Mouse (Mus musculus): ENCODE results near the gene Zfp839.
"Not testable (repeated sequence)": the region's sequence is repeated elsewhere in the genome, so short reads cannot be mapped to it uniquely, and the experiment has no call there.

The Zfp839 gene

GRCm38 (mm10) chr12:110840348-110841198 is 9.5 kb upstream of the Zfp839 start, which contains the start of gene Mok:
Mok (minus strand) TSS chr12:110840939.
- in situ Hi-C loops (cut with MboI, MseI): loop anchor here (5.0 to 10.0 kb wide), 4 partner anchors 88 to 408 kb away; no protein-coding TSS in a partner anchor

- in situ Hi-C loops (cut with MboI, MseI): loop anchor here (5.0 to 10.0 kb wide), 4 partner anchors 90 to 410 kb away; no protein-coding TSS in a partner anchor
These were observed 8.1 kb upstream of the Zfp839 start for GRCm38 (mm10) chr12:110841731-110842493.

GRCm38 (mm10) chr12:110843194-110844048 is 6.6 kb upstream of the Zfp839 start:
- in situ Hi-C loops (cut with MboI, MseI): loop anchor here (5.0 to 10.0 kb wide), 4 partner anchors 91 to 411 kb away; no protein-coding TSS in a partner anchor

- in situ Hi-C loops (cut with MboI, MseI): loop anchor here (5.0 to 10.0 kb wide), 4 partner anchors 92 to 412 kb away; no protein-coding TSS in a partner anchor
These were observed 5.6 kb upstream of the Zfp839 start for GRCm38 (mm10) chr12:110844227-110845130.

GRCm38 (mm10) chr12:110845131-110845880 is 4.7 kb upstream of the Zfp839 start:
- in situ Hi-C loops (cut with MboI, MseI): loop anchor here (10.0 kb wide), 1 partner anchor 361 kb away; no protein-coding TSS in a partner anchor

GRCm38 (mm10) chr12:110846191-110846765 is 3.8 kb upstream of the Zfp839 start:
- in situ Hi-C loops (cut with MboI, MseI): loop anchor here (10.0 kb wide), 1 partner anchor 361 kb away; no protein-coding TSS in a partner anchor

- in situ Hi-C loops (cut with MboI, MseI): no loop called here
These were observed 840 bp downstream of the Zfp839 start for GRCm38 (mm10) chr12:110850929-110851256.

- in situ Hi-C loops (cut with MboI, MseI): no loop called here
These were observed 1.4 kb downstream of the Zfp839 start for GRCm38 (mm10) chr12:110851414-110851813.

- in situ Hi-C loops (cut with MboI, MseI): no loop called here
These were observed 1.9 kb downstream of the Zfp839 start for GRCm38 (mm10) chr12:110851923-110852322.

- in situ Hi-C loops (cut with MboI, MseI): no loop called here
These were observed 5.0 kb downstream of the Zfp839 start for GRCm38 (mm10) chr12:110854786-110855737.

- in situ Hi-C loops (cut with MboI, MseI): no loop called here
These were observed 7.1 kb downstream of the Zfp839 start for GRCm38 (mm10) chr12:110857196-110857595.

GRCm38 (mm10) chr12:110858681-110859080 is 8.6 kb downstream of the Zfp839 start:
- in situ Hi-C loops (cut with MboI, MseI): not testable (repeated sequence)

- in situ Hi-C loops (cut with MboI, MseI): no loop called here
These were observed 10.2 kb downstream of the Zfp839 start for GRCm38 (mm10) chr12:110860293-110860692.

GRCm38 (mm10) chr12:110861256-110861655 is 11.2 kb downstream of the Zfp839 start:
- in situ Hi-C loops (cut with MboI, MseI): no loop called here

- in situ Hi-C loops (cut with MboI, MseI): no loop called here
These were observed 14.0 kb downstream of the Zfp839 start for GRCm38 (mm10) chr12:110864008-110864407.

- in situ Hi-C loops (cut with MboI, MseI): no loop called here
These were observed 15.5 kb downstream of the Zfp839 start for GRCm38 (mm10) chr12:110865571-110865970.

GRCm38 (mm10) chr12:110865989-110866388 is 15.9 kb downstream of the Zfp839 start:
- in situ Hi-C loops (cut with MboI, MseI): no loop called here

GRCm38 (mm10) chr12:110870107-110870506 is 20.1 kb downstream of the Zfp839 start:
- in situ Hi-C loops (cut with MboI, MseI): no loop called here
